Mouse (Mus musculus) B cell, adult 62 days (primary cell): ENCODE results near the gene Tas2r104. TPM values are rescaled to one million over a fixed set of nuclear protein-coding genes. Genes with fewer than 3 reads are reported as not detected.

Experiments
- total RNA-seq: library from RNA; stranded (reverse); gene quantifications from 4 replicates; pipeline ENCODE4 v1.2.4, GENCODE M21; 2023

The Tas2r104 gene
- not detected in 4 replicates for total RNA-seq

GRCm38 (mm10) chr6:131685644-131686043 is at the start of gene Tas2r104:
Gene Tas2r104, minus strand, starts transcription at chr6:131685744.

GRCm38 (mm10) chr6:131689963-131690362 is 4.4 kb upstream of the Tas2r104 start, which contains the start of gene Tas2r114:
Gene Tas2r114, minus strand, starts transcription at chr6:131690063.

GRCm38 (mm10) chr6:131687395-131687794 is 1.9 kb upstream of the Tas2r104 start, which contains the start of gene Tas2r105:
Gene Tas2r105, minus strand, starts transcription at chr6:131687495.

GRCm38 (mm10) chr6:131678786-131679185 is 6.8 kb downstream of the Tas2r104 start, which contains the start of gene Tas2r106:
Gene Tas2r106, minus strand, starts transcription at chr6:131678886.

GRCm38 (mm10) chr6:131660049-131660448 is 25.5 kb downstream of the Tas2r104 start, which contains the start of gene Tas2r107:
Gene Tas2r107, minus strand, starts transcription at chr6:131660149.

Other genes with a start within 250 kb of the Tas2r104 start
- gene 5430401F13Rik, start 199.3 kb downstream of the Tas2r104 start, total RNA-seq, result not detected in 4 replicates
- gene Gm6619, start 199.3 kb downstream of the Tas2r104 start, total RNA-seq, result not detected in 4 replicates
- not detected in 4 replicates for gene Tas2r130, start 54.8 kb downstream of the Tas2r104 start, total RNA-seq
- not detected in 4 replicates for gene Tas2r107, start 25.6 kb downstream of the Tas2r104 start, total RNA-seq
- gene Tas2r106, start 6.9 kb downstream of the Tas2r104 start, total RNA-seq, result not detected in 4 replicates
- gene Tas2r105, start 1.8 kb upstream of the Tas2r104 start, total RNA-seq, result not detected in 4 replicates
- gene Tas2r114, start 4.3 kb upstream of the Tas2r104 start, total RNA-seq, result not detected in 4 replicates